Mouse (Mus musculus) G1E (cell line): ENCODE measurements around the gene Arl15.

ENCODE experiments used
- CTCF ChIP-seq: IDR thresholded peaks from 2 replicates; pipeline ENCODE4 v1.5.1; 2012; ENCODE audit warnings: low read depth, low read length, inconsistent platforms, mixed read lengths
- GATA1 ChIP-seq: IDR thresholded peaks from 2 replicates; pipeline ENCODE4 v1.6.1; 2012; ENCODE audit warnings: borderline replicate concordance, low read length, inconsistent platforms, mixed read lengths

- TF ChIP-seq CTCF = no peak
- no peak for TF ChIP-seq GATA1
Measured at GRCm38 (mm10) chr13:114115106-114115505, 320.8 kb downstream of the Arl15 start.
